Mouse (Mus musculus) spleen, postnatal 4 days (tissue): ENCODE results near the gene Olfr203.
A peak's percentile ranks its signal among the peaks of the same experiment; 100 is the strongest.
"Not testable (repeated sequence)": the region's sequence is repeated elsewhere in the genome, so short reads cannot be mapped to it uniquely, and the experiment has no call there.

Experiments used
- DNase-seq, 2 experiments: peaks; one replicate each; pipeline ENCODE4 v3.0.0; 2022; ENCODE audit warnings: low spot score in 2 of 2

Gene Olfr203

DNA sequence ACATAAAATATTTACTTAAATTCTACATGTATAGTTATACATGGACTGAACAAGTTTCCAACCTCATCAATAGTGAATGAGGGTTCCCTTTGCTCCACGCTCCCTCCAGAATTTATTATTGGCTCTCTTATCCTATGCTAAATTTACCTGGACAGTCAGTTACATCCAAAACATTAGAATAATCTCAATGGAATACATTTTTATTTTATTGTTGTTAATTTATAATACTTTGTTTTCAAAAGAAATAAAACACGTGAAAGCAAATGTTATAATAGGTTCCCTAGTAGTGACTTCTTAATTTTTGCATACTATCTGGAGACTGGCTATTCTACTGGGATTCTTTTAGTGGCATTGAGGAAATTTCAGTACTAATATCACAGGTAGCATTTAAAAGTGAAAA, at the start of gene Olfr203:
TSS of gene Olfr203 (plus strand) at position 301 of the 400 bp plus-strand sequence.
- no peak for DNase-seq

- DNase-seq = no peak
Measured at GRCm38 (mm10) chr16:59249684-59250083, 49.0 kb upstream of the Olfr203 start.

- DNase-seq = not testable (repeated sequence)
Measured at GRCm38 (mm10) chr16:59269097-59269496, 29.6 kb upstream of the Olfr203 start.

GRCm38 (mm10) chr16:59272532-59272931, 26.1 kb upstream of the Olfr203 start, which contains the start of gene Olfr201:
Olfr201 (minus strand) TSS chr16:59272632.
- DNase-seq = not testable (repeated sequence)

GRCm38 (mm10) chr16:59280542-59280941, 18.1 kb upstream of the Olfr203 start:
- DNase-seq = peak in 1 of 2 experiments; percentile 10

DNA sequence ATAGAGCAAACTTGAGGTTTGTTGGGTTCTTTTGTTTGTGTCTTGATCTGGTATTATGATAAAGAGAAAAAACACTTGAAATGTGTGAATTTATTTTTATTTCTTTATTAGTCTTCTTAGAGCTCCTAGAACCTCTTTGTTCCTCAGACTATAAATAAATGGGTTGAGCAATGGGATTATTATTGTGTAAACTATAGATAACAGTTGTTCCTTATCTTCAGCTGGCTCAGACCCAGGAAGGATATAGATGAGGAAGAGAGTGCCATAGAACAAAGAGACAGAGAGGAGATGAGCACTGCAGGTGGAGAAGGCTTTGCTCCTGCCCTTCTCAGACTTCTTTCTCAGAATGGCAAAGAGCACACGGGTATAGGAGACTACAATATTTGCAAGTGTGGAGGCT, 15.2 kb upstream of the Olfr203 start:
- DNase-seq = no peak

DNA sequence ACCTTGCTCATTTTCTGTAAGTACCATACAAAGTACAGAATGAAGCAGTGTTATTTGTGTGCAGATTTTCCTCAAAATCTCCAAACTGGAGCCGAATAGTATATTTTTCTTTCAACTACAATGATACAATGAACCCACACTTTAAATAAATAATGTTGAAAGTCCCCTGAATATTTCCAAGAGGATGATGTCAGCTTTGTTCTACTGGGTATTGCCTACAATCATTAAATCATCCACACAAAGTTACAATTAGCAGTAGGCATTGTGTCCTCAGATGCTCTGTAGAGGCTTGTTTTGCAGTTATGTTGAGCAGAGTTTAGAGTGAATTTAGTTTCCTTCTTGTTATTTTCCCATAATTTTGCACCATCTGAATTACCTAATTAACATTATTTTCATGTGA, 12.0 kb upstream of the Olfr203 start, which contains the start of gene Olfr202:
TSS of gene Olfr202 (minus strand) at position 101 of the 400 bp plus-strand sequence.
- DNase-seq = no peak

- not testable (repeated sequence) for DNase-seq
Measured at GRCm38 (mm10) chr16:59287576-59287975, 11.1 kb upstream of the Olfr203 start.

DNA sequence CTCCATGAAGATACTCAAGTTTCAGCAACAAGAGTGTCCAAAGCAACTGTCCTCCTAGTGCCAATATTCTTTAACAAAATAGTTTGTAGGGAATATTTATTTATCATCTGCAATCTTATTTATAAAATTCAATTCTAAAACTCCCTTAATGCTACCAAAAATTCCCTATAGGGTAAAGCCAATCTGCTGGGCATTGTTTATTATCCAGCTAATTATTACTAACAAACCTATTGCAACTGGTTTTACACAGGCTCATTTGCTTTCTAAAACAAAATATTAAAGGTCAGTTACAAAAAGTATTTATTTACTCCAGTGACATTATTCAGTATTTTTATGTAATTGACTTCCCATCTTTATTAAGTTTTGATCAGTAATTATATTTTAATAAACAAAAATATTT, 19.5 kb downstream of the Olfr203 start, which contains the start of gene Olfr204:
TSS of gene Olfr204 (minus strand) at position 101 of the 400 bp plus-strand sequence.
- DNase-seq = no peak

DNA sequence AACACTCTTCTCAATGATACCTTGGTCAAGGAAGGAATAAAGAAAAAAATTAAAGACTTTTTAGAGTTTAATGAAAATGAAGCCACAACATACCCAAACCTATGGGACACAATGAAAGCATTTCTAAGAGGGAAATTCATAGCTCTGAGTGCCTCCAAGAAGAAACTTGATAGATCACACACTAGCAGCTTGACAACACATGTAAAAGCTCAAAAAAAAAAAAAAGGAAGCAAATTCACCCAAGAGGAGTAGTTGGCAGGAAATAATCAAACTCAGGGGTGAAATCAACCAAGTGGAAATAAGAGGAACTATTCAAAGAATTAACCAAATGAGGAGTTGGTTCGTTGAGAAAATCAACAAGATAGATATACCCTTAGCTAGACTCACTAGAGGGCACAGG, 24.6 kb downstream of the Olfr203 start:
- DNase-seq = not testable (repeated sequence)

DNA sequence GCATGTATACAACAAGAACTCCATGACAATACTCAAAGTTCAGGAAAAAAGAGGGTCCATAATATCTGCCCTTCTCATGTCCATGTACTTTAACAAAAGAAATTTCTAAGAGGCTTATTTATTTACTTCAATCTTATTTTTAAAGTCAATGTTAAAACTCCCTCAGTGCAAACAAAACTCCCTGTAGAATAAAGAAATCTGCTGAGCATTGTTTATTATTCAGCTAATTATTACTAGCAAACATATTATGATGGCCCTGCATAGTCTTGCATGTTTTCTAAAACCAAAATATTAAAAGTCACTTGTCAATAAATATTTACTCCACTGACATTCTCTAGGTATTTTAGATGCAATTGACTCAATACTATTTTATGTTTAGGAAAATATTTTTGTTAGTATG, 32.4 kb downstream of the Olfr203 start, which contains the start of gene Olfr205:
TSS of gene Olfr205 (minus strand) at position 101 of the 400 bp plus-strand sequence.
- no peak for DNase-seq

DNA sequence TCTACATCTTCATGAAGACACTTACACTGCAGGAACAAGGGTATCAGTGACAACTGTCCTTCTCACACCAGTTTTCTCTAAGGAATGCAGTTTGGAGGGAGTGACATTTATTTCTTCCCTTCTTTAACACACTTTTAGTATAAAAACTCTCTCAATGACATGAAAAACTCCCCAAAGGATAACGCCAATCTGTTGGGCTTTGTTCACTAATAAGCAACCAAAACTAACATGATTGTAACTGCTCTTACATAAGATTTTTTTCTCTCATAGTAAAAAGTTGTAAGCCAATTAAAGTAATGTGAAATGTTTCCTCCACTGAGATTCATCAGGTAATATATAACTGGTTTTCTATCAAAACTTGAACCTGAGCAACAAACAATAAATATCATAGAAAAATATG, 50.5 kb downstream of the Olfr203 start, which contains the start of gene Olfr206:
TSS of gene Olfr206 (minus strand) at position 101 of the 400 bp plus-strand sequence.
- DNase-seq = no peak
